Mouse (Mus musculus): ENCODE measurements around the gene Slc6a14.
A peak's percentile ranks its signal among the peaks of the same experiment; 100 is the strongest.

Slc6a14 gene

GRCm38 (mm10) chrX:21714829-21715228, at the start of gene Slc6a14:
Slc6a14 (plus strand) TSS chrX:21714896.
- no peak for DNase-seq (ENCODE audit: low read depth, low spot score)

GRCm38 (mm10) chrX:21670896-21671295, 43.8 kb upstream of the Slc6a14 start:
- peak; percentile 18 for DNase-seq (ENCODE audit: low read depth, low spot score)

- no peak for DNase-seq (ENCODE audit: low read depth, low spot score)
Measured at GRCm38 (mm10) chrX:21695220-21695619, 19.5 kb upstream of the Slc6a14 start.

GRCm38 (mm10) chrX:21695687-21696086, 19.0 kb upstream of the Slc6a14 start:
- no peak for DNase-seq (ENCODE audit: low read depth, low spot score)

GRCm38 (mm10) chrX:21701646-21702045, 13.1 kb upstream of the Slc6a14 start:
- peak; percentile 74 for DNase-seq (ENCODE audit: low read depth, low spot score)

GRCm38 (mm10) chrX:21704470-21704869, 10.2 kb upstream of the Slc6a14 start:
- no peak for DNase-seq (ENCODE audit: low read depth, low spot score)

- DNase-seq (ENCODE audit: low read depth, low spot score) = no peak
Measured at GRCm38 (mm10) chrX:21715293-21715692, 597 bp downstream of the Slc6a14 start.

- no peak for DNase-seq (ENCODE audit: low read depth, low spot score)
Measured at GRCm38 (mm10) chrX:21716885-21717284, 2.2 kb downstream of the Slc6a14 start.

GRCm38 (mm10) chrX:21744997-21745396, 30.3 kb downstream of the Slc6a14 start, which contains the start of gene Gm28269:
Gm28269 (minus strand) TSS chrX:21745097.
- DNase-seq (ENCODE audit: low read depth, low spot score) = no peak

Measured in R1 (cell line).